Mouse (Mus musculus) forebrain, embryonic 12.5 days (tissue): ENCODE data around the gene Kif6. TPM values are rescaled to one million over a fixed set of nuclear protein-coding genes. Genes with fewer than 3 reads are reported as not detected.
A peak's percentile ranks its signal among the peaks of the same experiment; 100 is the strongest.

Experiments used
- ATAC-seq: fragments of 200-750 bp; cut with Nextera tagmentation; 2 replicates; pipeline ENCODE4 v1.8.0; 2017; ENCODE audit warnings: moderate TSS enrichment; ENCODE audit not compliant: low FRiP score
- H3K27ac ChIP-seq: fragments of 300-500 bp; sonication (generic); 2 replicates; pipeline ENCODE4 v1.5.1; 2016; ENCODE audit warnings: mild to moderate bottlenecking
- H3K27me3 ChIP-seq: fragments of 300-500 bp; sonication (generic); 2 replicates; pipeline ENCODE4 v1.6.1; 2016; ENCODE audit warnings: mild to moderate bottlenecking
- H3K36me3 ChIP-seq: fragments of 300-500 bp; sonication (generic); replicated peaks from 2 replicates; pipeline ENCODE4 v1.6.1; 2016; ENCODE audit warnings: mild to moderate bottlenecking
- H3K4me1 ChIP-seq: fragments of 300-500 bp; sonication (generic); 2 replicates; pipeline ENCODE4 v1.6.1; 2016
- H3K4me2 ChIP-seq: fragments of 300-500 bp; sonication (generic); 2 replicates; pipeline ENCODE4 v1.6.1; 2016; ENCODE audit warnings: mild to moderate bottlenecking, moderate library complexity
- H3K4me3 ChIP-seq: fragments of 300-500 bp; sonication (generic); replicated peaks from 2 replicates; pipeline ENCODE4 v1.5.1; 2016; ENCODE audit warnings: mild to moderate bottlenecking
- H3K9ac ChIP-seq: fragments of 300-500 bp; sonication (generic); 2 replicates; pipeline ENCODE4 v1.6.1; 2016; ENCODE audit warnings: mild to moderate bottlenecking
- H3K9me3 ChIP-seq: fragments of 300-500 bp; sonication (generic); 2 replicates; pipeline ENCODE4 v1.6.1; 2016
- WGBS: fragments of 180-500 bp; shearing (Covaris S2); methylation state at CpG from one replicate; pipeline ENCODE4 v1.1.7; 2016; 5-methylcytosine and 5-hydroxymethylcytosine counted together
- polyA plus RNA-seq: library from polyadenylated mRNA; unstranded; fragments of >200 nt; fragmentation: Nextera tagmentation; extraction: Ambion mirVana; gene quantifications from 2 replicates; pipeline ENCODE4 v1.2.1, GENCODE M21; 2016

The Kif6 gene
- polyA plus RNA-seq, 1 experiment from 2014 or later, result 3.1 TPM

DNA sequence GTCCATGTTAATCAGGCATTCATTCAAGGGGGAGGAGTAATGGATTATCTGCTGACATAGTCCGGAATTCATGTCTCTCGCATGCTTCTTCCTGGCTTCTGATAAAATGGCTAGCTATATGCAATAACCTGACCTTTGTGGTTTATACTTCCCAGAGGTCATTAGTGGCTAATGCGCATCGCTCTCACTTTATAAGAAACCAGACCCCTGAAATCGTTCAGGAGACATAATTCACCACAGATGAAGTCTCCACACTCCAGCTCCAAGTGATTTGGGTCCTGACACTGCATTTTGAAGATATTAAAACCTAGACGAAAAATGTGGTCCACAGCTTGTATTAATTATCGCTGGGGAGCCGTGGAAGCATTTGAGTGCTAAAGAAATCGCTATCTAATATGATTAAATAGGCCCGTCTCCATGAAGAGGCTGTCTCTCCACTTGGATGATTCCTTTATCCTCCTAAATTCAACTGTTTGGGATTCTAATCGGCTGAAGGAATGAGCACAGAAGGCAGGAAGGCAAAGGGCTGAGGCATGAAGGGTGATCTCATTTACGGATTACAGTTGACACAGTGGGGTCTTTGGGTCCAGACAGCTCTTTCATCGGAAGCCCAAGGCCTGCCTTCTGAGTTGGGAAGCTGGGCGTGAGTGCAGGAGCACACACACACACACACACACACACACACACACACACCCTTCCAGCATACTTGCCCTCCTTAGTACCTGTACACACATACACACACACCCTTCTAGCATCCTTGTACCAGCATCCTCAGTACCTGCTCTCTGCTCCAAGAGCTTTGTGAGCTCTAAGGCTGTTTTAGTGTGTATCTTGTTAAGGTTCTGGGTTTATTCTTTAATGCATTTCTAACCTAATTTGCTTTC, 128.9 kb downstream of the Kif6 start:
- WGBS, result 50% methylated on average over 14 of the region's 14 CpGs
- Histone ChIP-seq H3K27ac (no peak overlapping the region), H3K9ac (no peak overlapping the region), H3K9me3 (no peaks in the 10 kb centered on the region), H3K27me3 (no peaks in the 10 kb centered on the region), H3K4me2 (no peak overlapping the region), H3K36me3 (no peaks in the 10 kb centered on the region), H3K4me3 (no peak overlapping the region), H3K4me1 (0 out of 2 replicates have a peak, but pooled peaks cover 6% of the 10 kb centered on the region)
- ATAC-seq, result no peak

DNA sequence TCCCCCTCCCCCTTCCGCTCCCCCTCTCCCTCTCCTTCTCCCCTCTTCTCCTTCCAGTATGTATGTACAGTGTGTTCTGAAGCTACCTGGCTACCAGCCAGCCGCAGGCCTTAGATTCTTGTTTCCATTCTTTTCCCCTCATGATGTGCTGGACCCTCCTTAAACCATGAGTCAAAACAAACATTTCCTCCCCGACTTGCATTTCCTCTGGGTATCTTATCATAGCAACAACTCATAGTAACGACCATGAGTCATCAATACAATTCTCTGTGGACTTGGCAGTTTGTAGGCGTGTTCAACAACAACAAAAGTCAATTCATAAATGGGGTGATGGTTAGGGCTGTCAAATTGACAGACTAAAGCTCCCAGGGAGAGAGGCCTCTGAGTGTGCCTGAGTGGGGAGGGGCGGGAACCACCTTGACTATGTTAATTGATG, 136.0 kb downstream of the Kif6 start:
- Histone ChIP-seq H3K9me3 (no peaks in the 10 kb centered on the region), H3K4me3 (no peak overlapping the region), H3K9ac (no peak overlapping the region), H3K27ac (no peak overlapping the region), H3K27me3 (no peaks in the 10 kb centered on the region), H3K36me3 (no peaks in the 10 kb centered on the region), H3K4me2 (no peak overlapping the region), H3K4me1 (no peaks in the 10 kb centered on the region)
- no peak for ATAC-seq
- 83% methylated on average over 6 of the region's 6 CpGs for WGBS

DNA sequence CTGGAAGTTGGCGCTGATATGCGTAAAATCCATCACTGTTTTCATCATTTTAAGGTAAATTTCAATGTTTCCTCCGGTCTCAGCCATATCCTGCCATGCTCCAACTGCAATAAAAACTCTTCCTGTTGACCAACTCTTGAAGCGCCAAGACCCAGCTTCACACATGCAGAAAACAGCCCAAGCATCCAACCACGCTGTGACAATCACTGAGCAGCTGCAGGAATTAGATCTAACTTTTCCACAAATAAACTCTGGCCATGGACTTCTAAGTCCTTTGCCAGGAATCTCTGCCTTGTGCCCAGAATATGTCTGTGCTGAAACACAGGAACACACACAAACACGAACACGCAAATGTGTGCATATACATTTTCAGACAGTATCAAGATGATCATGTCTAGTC, 138.9 kb downstream of the Kif6 start:
- Histone ChIP-seq H3K4me2 (no peak overlapping the region), H3K27me3 (no peaks in the 10 kb centered on the region), H3K27ac (no peak overlapping the region), H3K4me3 (no peak overlapping the region), H3K9ac (no peak overlapping the region), H3K9me3 (no peaks in the 10 kb centered on the region), H3K36me3 (no peaks in the 10 kb centered on the region), H3K4me1 (no peaks in the 10 kb centered on the region)
- no peak for ATAC-seq
- 94% methylated on average over 7 of the region's 7 CpGs for WGBS

GRCm38 (mm10) chr17:49756862-49757261, 141.9 kb downstream of the Kif6 start:
- no peaks in the 10 kb centered on the region for H3K9me3 ChIP-seq
- no peaks in the 10 kb centered on the region for H3K4me1 ChIP-seq
- no peaks in the 10 kb centered on the region for H3K27me3 ChIP-seq
- no peak overlapping the region for H3K4me2 ChIP-seq
- ATAC-seq, result no peak
- H3K9ac ChIP-seq, result no peak overlapping the region
- no peak overlapping the region for H3K4me3 ChIP-seq
- H3K36me3 ChIP-seq, result no peaks in the 10 kb centered on the region
- no peak overlapping the region for H3K27ac ChIP-seq
- WGBS, result 94% methylated on average over 19 of the region's 19 CpGs

DNA sequence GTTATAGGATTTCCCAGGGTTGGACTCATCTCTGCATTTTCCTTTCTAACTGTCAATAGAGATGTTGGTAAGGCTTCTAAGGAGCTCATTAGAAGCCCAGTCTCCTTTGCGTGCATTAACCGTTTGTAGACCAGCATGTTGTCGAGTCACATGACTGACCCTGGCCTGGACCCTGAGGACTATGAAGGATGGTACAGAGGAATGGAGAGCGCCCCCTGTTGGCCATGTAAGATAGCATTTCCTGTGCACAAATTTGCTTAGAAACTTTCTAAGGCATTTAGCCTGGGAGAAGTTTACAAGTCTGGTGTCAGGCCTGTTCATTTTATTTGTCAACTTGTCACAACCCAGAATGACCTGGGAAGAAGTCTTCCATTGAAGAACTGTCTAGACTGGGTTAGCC, 144.1 kb downstream of the Kif6 start:
- no peak overlapping the region for H3K4me3 ChIP-seq
- ATAC-seq, result no peak
- 77% methylated on average over 4 of the region's 4 CpGs for WGBS
- H3K9me3 ChIP-seq, result no peaks in the 10 kb centered on the region
- H3K9ac ChIP-seq, result no peak overlapping the region
- no peak overlapping the region for H3K27ac ChIP-seq
- H3K27me3 ChIP-seq, result peaks cover 8% of the 10 kb centered on the region; the same call in 1 of the 2 replicates
- H3K36me3 ChIP-seq, result no peaks in the 10 kb centered on the region
- H3K4me1 ChIP-seq, result no peaks in the 10 kb centered on the region
- no peak overlapping the region for H3K4me2 ChIP-seq

- WGBS, result 51% methylated on average over 11 of the region's 11 CpGs
- Histone ChIP-seq H3K27ac (no peak overlapping the region), H3K4me1 (0 out of 2 replicates have a peak, but pooled peaks cover 5% of the 10 kb centered on the region), H3K4me2 (no peak overlapping the region), H3K9me3 (no peaks in the 10 kb centered on the region), H3K4me3 (no peak overlapping the region), H3K27me3 (peaks cover 25% of the 10 kb centered on the region), H3K9ac (no peak overlapping the region), H3K36me3 (no peaks in the 10 kb centered on the region)
- ATAC-seq, result no peak
Observed at GRCm38 (mm10) chr17:49761260-49761659, 146.3 kb downstream of the Kif6 start.

- Histone ChIP-seq H3K4me1 (0 out of 2 replicates have a peak, but pooled peaks cover 5% of the 10 kb centered on the region), H3K27me3 (peaks cover 30% of the 10 kb centered on the region), H3K4me2 (no peak overlapping the region), H3K9me3 (no peaks in the 10 kb centered on the region), H3K9ac (no peak overlapping the region), H3K4me3 (no peak overlapping the region), H3K36me3 (no peaks in the 10 kb centered on the region), H3K27ac (no peak overlapping the region)
- no peak for ATAC-seq
- WGBS, result 79% methylated on average over 8 of the region's 8 CpGs
Observed at GRCm38 (mm10) chr17:49761838-49762237, 146.9 kb downstream of the Kif6 start.

DNA sequence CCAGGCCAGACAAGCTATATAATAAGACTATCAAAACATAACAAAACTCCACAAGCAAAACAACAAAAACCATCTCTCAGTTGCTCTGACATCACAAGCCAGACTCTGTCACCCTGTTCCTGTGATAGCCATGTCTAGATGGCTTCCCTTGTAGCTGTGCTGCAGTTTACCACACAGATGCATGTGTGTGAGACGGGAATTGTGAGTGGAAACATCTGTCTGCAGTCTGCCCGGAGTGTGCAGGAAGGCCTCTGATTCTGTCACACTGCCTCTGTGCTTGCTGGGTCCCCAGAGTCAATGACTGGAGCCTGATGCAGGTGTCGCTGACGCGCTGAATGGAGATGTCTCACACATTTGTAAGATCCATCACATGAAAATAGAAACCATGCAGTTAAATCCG, 150.0 kb downstream of the Kif6 start:
- WGBS, result 79% methylated on average over 6 of the region's 6 CpGs

DNA sequence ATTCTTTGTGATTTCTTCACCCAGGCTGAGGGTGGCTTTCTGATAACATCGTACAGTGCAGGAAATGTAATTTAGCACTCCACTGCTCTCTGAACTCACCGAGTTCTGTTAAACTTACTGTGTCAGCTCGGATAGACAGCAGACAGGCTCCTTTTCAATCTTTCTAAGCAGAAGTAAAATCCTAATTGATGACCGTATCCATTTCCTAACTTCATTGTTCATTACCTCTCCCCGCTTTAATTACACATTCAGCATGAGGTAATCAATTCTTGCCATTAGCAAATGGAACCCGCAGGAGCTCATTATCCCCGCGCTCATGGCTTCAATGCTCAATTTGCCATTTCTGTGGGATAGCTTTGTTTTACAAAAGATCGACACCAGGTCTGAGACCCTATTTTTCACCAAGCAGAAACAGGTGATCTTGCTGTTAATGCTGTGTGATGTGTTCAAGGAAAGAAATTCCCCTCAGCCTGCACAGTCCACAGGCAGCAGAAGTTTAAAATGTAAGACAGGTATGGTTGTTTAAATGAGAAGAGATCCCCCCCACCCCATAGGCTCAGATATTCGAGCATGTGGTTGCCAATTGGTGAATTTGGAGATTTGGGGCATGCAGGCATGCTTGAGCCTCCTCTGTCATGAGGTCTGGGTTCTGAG, 152.9 kb downstream of the Kif6 start:
- H3K4me2 ChIP-seq, result peak overlapping the region; percentile 31
- peak; percentile 49; the same call in 1 of the 2 replicates for ATAC-seq

More for the DNA sequence above, 150.0 kb downstream of the Kif6 start:
- ATAC-seq, result no peak
- H3K4me2 ChIP-seq, result no peak overlapping the region
- H3K27me3 ChIP-seq, result peaks cover 44% of the 10 kb centered on the region
- peaks cover 16% of the 10 kb centered on the region for H3K4me1 ChIP-seq
- no peak overlapping the region for H3K4me3 ChIP-seq
- no peaks in the 10 kb centered on the region for H3K9me3 ChIP-seq
- no peak overlapping the region for H3K27ac ChIP-seq
- no peaks in the 10 kb centered on the region for H3K36me3 ChIP-seq
- H3K9ac ChIP-seq, result no peak overlapping the region

DNA sequence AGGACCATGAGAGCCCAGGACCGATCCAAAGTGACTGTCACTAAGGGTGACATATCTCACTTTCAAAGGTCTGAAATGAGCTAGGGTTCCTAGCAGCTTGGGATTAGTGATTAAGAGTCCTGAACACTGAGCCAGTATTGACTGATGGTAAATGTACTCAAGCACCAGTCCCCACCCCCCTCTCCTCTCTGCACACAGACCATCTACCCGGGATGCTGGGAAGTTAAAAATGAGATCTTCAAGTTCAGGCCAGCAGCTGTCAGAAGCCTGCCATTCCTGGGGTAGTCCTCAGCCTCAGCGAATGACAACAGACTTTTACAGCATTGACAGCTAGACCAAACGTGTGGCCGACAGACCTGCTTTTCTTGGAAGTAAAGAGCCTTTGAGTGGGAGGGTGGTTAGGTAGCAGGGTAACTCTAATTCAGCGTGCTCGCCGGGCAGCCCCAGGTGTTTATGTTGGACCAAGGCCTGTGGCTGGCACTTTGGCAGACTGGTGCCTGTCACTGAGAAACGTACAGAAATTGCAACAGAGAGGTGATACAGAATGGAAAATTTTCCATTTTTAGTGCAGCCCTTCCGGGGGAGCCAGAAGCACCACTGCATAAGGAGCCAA, 156.9 kb downstream of the Kif6 start:
- Histone ChIP-seq H3K9ac (no peak overlapping the region), H3K4me3 (no peak overlapping the region), H3K4me2 (no peak overlapping the region), H3K9me3 (no peaks in the 10 kb centered on the region), H3K36me3 (no peaks in the 10 kb centered on the region), H3K27ac (no peak overlapping the region), H3K4me1 (peaks cover 11% of the 10 kb centered on the region), H3K27me3 (peaks cover 30% of the 10 kb centered on the region)
- WGBS, result 82% methylated on average over 10 of the region's 10 CpGs
- no peak for ATAC-seq

More for the DNA sequence above, 152.9 kb downstream of the Kif6 start:
- peaks cover 57% of the 10 kb centered on the region for H3K27me3 ChIP-seq
- no peaks in the 10 kb centered on the region for H3K36me3 ChIP-seq
- no peak overlapping the region for H3K4me3 ChIP-seq
- no peaks in the 10 kb centered on the region for H3K9me3 ChIP-seq
- H3K4me1 ChIP-seq, result peaks cover 16% of the 10 kb centered on the region
- H3K9ac ChIP-seq, result no peak overlapping the region
- WGBS, result 8% methylated on average over 10 of the region's 10 CpGs
- no peak overlapping the region for H3K27ac ChIP-seq

DNA sequence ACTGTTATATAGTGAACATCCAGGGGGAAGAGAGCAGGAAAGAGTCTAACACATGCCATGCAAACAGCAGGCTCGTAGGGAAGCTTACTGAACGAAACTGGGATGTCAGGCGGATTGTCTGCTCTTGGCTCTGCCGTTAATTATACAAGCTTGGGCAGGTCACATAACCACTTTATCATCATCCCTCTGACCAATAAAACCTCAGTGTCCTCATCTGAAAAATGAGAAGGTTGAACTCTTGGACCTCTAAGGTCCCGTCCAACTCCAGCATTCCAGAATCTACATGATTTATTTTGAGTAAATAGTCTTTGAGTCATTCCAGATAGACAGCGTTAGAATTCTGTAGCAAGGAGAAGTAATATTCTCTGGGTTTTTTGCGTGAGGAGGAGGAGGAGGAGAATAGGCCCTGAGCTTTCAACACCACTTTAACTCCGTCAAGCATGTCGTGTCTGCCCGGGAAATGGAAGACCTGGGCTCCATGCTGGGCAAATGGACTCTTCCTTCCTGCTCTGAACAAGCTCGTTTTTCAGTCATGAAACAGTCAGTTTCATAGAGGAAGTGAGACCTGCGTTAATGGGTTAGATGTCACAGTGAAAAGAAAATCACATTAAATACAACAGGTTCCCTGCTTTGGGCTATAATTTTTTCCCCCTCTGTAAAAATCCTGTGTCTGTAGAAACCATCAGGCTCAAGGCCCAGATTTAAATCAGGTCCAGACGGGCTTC, 162.3 kb downstream of the Kif6 start:
- WGBS, result 86% methylated on average over 13 of the region's 13 CpGs
- H3K4me3 ChIP-seq, result no peak overlapping the region
- ATAC-seq, result no peak
- no peak overlapping the region for H3K9ac ChIP-seq
- no peak overlapping the region for H3K27ac ChIP-seq
- no peak overlapping the region for H3K4me2 ChIP-seq
- no peaks in the 10 kb centered on the region for H3K4me1 ChIP-seq
- no peaks in the 10 kb centered on the region for H3K9me3 ChIP-seq
- H3K27me3 ChIP-seq, result no peaks in the 10 kb centered on the region
- no peaks in the 10 kb centered on the region for H3K36me3 ChIP-seq

DNA sequence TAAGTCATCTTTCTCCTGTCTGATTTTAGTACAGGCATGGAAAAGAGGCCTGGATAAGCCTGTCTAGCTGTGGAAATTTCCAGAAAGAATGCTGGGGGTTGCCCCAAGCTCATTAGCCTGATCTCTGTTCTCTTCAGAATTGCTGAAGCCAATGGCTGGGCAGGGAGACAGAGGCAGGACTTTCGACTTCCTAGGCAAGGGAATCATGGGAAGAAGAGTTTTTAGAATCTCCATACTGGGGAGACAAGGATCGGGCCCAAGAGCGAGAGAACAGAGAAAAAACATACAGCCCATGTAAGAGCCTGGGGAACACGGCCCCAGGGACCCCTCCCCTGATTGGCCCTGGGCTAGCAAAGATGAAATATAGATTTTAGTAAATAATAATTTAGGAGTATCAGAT, 164.1 kb downstream of the Kif6 start:
- ATAC-seq, result no peak
- Histone ChIP-seq H3K27ac (no peak overlapping the region), H3K4me1 (no peaks in the 10 kb centered on the region), H3K4me2 (no peak overlapping the region), H3K9ac (no peak overlapping the region), H3K9me3 (no peaks in the 10 kb centered on the region), H3K4me3 (no peak overlapping the region), H3K27me3 (no peaks in the 10 kb centered on the region), H3K36me3 (no peaks in the 10 kb centered on the region)
- WGBS, result 86% methylated on average over 4 of the region's 4 CpGs
